Mouse (Mus musculus) retina, postnatal 1 day (tissue): ENCODE data around the gene Sipa1l3.

Experiments used
- DNase-seq: peaks from one replicate; pipeline ENCODE4 v3.0.0-alpha.2; 2012

Sipa1l3 gene

GRCm38 (mm10) chr7:29441151-29441550, 77.3 kb downstream of the Sipa1l3 start:
- DNase-seq = peak; percentile 87

GRCm38 (mm10) chr7:29438655-29439282, 79.7 kb downstream of the Sipa1l3 start:
- peak; percentile 91 for DNase-seq

GRCm38 (mm10) chr7:29438204-29438603, 80.2 kb downstream of the Sipa1l3 start:
- DNase-seq = peak; percentile 74

- no peak for DNase-seq
Measured at GRCm38 (mm10) chr7:29437072-29437471, 81.4 kb downstream of the Sipa1l3 start.

GRCm38 (mm10) chr7:29434313-29435035, 84.0 kb downstream of the Sipa1l3 start:
- no peak for DNase-seq

GRCm38 (mm10) chr7:29433725-29434124, 84.7 kb downstream of the Sipa1l3 start:
- no peak for DNase-seq

- no peak for DNase-seq
Measured at GRCm38 (mm10) chr7:29432947-29433553, 85.4 kb downstream of the Sipa1l3 start.

GRCm38 (mm10) chr7:29432180-29432946, 86.1 kb downstream of the Sipa1l3 start:
- peak; percentile 81 for DNase-seq

GRCm38 (mm10) chr7:29430739-29431211, 87.7 kb downstream of the Sipa1l3 start:
- DNase-seq = peak; percentile 95

- no peak for DNase-seq
Measured at GRCm38 (mm10) chr7:29426056-29426455, 92.4 kb downstream of the Sipa1l3 start.

GRCm38 (mm10) chr7:29425413-29425827, 93.0 kb downstream of the Sipa1l3 start:
- DNase-seq = no peak

GRCm38 (mm10) chr7:29424690-29425089, 93.8 kb downstream of the Sipa1l3 start:
- DNase-seq = no peak

GRCm38 (mm10) chr7:29421909-29422244, 96.6 kb downstream of the Sipa1l3 start:
- no peak for DNase-seq

GRCm38 (mm10) chr7:29421240-29421908, 97.1 kb downstream of the Sipa1l3 start:
- peak; percentile 81 for DNase-seq

GRCm38 (mm10) chr7:29419836-29420235, 98.6 kb downstream of the Sipa1l3 start:
- no peak for DNase-seq

- no peak for DNase-seq
Measured at GRCm38 (mm10) chr7:29418231-29418630, 100.2 kb downstream of the Sipa1l3 start.

GRCm38 (mm10) chr7:29417332-29418069, 100.9 kb downstream of the Sipa1l3 start:
- DNase-seq = no peak

- no peak for DNase-seq
Measured at GRCm38 (mm10) chr7:29416906-29417305, 101.5 kb downstream of the Sipa1l3 start.

GRCm38 (mm10) chr7:29411838-29412580, 106.4 kb downstream of the Sipa1l3 start:
- DNase-seq = no peak

- DNase-seq = peak; percentile 70
Measured at GRCm38 (mm10) chr7:29411216-29411816, 107.1 kb downstream of the Sipa1l3 start.

- DNase-seq = peak; percentile 67
Measured at GRCm38 (mm10) chr7:29410402-29410801, 108.0 kb downstream of the Sipa1l3 start.
